Mouse (Mus musculus): Measurements from ENCODE around the gene Gm10260. TPM values are rescaled to one million over a fixed set of nuclear protein-coding genes. Genes with fewer than 3 reads are reported as not detected.

Gm10260 gene
- polyA plus RNA-seq, 1 experiment = 9.3 TPM

DNA sequence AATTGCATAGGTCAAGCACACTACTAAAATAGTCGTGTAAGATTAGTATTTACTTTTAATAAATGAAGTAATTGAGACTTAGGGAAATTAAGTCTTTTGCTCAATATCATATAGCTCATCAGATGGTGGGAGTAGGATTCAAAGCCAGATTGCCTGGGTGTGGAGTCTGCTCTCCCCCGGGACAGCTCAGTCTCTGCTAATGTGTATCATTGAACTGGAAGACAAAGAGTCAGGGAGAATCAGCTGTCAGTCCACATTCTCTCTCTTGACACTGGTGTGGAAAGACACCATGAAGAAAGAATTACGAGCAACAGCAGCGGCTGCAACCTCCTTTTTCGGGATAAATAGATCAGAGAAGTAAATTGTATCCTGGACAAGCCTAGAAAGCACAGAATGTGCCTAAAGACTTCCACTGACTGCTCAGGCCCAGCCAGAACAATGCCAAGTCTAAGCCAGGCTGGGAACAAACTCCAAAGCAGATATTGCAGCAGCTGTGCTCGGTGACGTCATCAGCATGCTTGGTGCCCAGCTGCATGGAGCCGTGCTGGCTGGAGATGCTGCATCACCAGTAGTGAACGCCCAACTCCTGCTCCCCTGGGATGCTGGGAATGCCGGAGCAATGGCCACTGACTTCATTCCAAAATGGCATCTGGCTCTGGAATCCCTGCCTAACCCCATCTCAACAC is 14.5 kb upstream of the Gm10260 start:
- no peak for TF ChIP-seq CTCF (IDR thresholded peaks at IDR 0.05; ENCODE audit: borderline replicate concordance, insufficient read depth, low read length)
- TF ChIP-seq POLR2A (IDR thresholded peaks at IDR 0.05; ENCODE audit: low read depth, low read length) = no peak
- Histone ChIP-seq H3K4me1 (ENCODE audit: control insufficient read depth, insufficient read depth, low read length) (no peaks in the 10 kb centered on the region; the same call in 1 of the 2 replicates), H3K27ac (ENCODE audit: insufficient read depth, low read length) (no peak overlapping the region), H3K4me3 (ENCODE audit: insufficient read depth, low read length) (no peak overlapping the region)

DNA sequence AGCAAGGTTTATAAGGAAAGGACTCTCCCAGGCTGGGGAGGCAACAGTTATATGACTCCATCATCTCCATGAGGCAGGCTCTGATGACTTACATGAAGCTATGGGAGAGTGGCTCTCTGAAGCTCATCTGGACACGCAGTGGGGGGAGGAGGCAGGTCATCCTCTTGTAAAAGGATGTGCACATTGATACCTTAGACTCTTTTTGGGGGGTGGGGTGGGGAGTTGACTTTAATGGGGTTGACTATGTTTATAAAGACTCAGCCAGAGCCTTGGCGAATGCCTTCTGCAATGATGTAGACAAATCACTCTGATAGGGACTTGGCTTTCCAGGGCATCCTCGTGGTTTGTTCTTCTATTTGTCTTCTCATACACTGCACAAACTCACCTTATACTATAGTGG is 8.8 kb upstream of the Gm10260 start:
- no peak for TF ChIP-seq CTCF (IDR thresholded peaks at IDR 0.05; ENCODE audit: borderline replicate concordance, insufficient read depth, low read length)
- no peak for TF ChIP-seq POLR2A (IDR thresholded peaks at IDR 0.05; ENCODE audit: low read depth, low read length)
- no peak overlapping the region for H3K4me3 ChIP-seq (ENCODE audit: insufficient read depth, low read length)
- H3K27ac ChIP-seq (ENCODE audit: insufficient read depth, low read length) = no peak overlapping the region
- H3K4me1 ChIP-seq (ENCODE audit: control insufficient read depth, insufficient read depth, low read length) = no peaks in the 10 kb centered on the region

DNA sequence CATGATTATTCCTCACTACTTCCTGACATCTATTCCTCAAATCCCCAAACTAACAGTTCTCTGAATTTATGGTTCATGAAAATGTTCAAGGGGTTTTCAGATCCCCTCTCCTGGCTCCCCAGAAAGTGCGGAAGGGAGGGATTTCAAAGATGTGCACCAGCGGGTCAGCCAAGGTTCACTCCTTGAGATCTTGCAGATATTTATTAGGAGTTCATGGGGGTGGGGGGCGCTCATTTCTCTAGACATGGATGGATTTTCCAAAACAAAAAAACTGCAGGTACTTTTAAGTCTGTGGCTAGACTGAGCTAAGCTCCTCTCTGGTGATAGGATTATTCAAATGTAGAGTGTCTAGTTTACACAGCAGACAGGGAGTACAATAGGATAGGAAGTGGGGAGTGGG is 8.4 kb upstream of the Gm10260 start:
- no peak overlapping the region for H3K27ac ChIP-seq (ENCODE audit: insufficient read depth, low read length)
- no peak for TF ChIP-seq POLR2A (IDR thresholded peaks at IDR 0.05; ENCODE audit: low read depth, low read length)
- no peak for TF ChIP-seq CTCF (IDR thresholded peaks at IDR 0.05; ENCODE audit: borderline replicate concordance, insufficient read depth, low read length)
- no peak overlapping the region for H3K4me3 ChIP-seq (ENCODE audit: insufficient read depth, low read length)

DNA sequence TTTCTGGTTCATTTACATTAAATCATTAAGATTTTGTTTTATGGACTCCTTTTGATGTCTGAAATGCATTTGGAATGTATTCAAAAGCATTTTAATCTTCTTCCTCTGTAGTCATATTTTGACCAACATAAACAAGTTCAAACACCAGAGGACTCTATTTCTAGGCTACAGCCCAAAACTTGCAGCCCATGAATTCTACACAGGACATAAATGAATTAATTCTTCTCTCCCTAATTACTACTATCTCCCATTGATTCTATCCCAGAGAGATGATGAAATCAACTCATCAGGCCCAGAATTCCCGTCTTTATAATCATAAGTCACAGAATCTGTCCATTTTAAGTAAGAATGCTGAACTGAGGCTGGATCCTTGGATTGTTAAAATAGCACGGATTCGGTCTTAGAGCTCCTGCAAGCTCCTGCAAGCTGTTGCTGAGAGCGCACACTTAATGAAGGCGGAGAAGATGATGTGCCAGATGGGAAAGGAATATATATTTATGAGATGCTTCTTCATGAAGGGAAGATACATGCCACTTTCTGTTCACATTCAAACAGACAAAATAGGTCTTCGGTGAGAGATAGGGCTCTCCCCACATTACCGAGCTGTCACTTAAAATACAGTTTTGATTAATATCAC is 7.7 kb upstream of the Gm10260 start:
- Histone ChIP-seq H3K27ac (ENCODE audit: insufficient read depth, low read length) (no peak overlapping the region), H3K4me3 (ENCODE audit: insufficient read depth, low read length) (no peak overlapping the region), H3K4me1 (ENCODE audit: control insufficient read depth, insufficient read depth, low read length) (no peaks in the 10 kb centered on the region)
- TF ChIP-seq CTCF (IDR thresholded peaks at IDR 0.05; ENCODE audit: borderline replicate concordance, insufficient read depth, low read length) = no peak
- no peak for TF ChIP-seq POLR2A (IDR thresholded peaks at IDR 0.05; ENCODE audit: low read depth, low read length)

More for the DNA sequence above, 8.4 kb upstream of the Gm10260 start:
- no peaks in the 10 kb centered on the region for H3K4me1 ChIP-seq (ENCODE audit: control insufficient read depth, insufficient read depth, low read length)

DNA sequence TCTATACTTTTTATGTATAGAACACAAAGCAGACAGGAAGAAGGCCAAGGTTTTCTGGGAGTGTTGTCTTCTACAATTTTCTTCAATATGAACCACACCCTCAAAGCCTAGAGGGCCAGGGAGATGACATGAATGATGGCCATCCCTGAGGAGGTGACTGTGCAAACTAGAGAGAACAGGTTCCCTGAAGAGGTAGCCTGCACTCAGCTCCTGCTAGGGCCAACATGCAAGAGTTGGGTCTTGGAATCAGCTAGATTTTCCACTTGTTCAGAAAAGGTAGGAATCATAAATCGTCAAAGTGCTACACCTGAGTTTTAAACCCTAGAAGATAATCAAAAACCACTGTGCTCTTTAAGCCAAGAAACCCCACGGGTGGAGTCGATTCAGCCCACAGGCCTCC is 6.2 kb upstream of the Gm10260 start:
- H3K4me3 ChIP-seq (ENCODE audit: insufficient read depth, low read length) = no peak overlapping the region
- no peak for TF ChIP-seq POLR2A (IDR thresholded peaks at IDR 0.05; ENCODE audit: low read depth, low read length)
- TF ChIP-seq CTCF (IDR thresholded peaks at IDR 0.05; ENCODE audit: borderline replicate concordance, insufficient read depth, low read length) = no peak

DNA sequence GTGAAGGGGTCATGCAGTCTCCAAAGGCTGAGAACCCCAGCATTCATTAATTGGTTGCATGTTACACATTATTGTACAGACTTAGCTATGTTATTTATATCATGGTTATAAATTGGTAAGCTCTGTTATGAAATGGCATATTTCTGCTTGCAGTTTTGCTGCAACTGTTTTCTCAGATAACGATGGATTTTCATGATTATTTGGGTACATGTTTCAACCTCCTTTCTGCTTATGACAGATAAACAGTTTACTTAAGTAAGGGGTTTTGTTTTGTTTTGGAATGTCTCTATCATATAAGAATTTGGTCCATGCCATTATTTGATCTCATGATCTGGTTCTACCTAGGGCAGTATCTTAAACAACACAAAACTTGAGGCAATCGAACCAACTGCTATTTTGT is 5.5 kb upstream of the Gm10260 start:
- no peaks in the 10 kb centered on the region for H3K4me1 ChIP-seq (ENCODE audit: control insufficient read depth, insufficient read depth, low read length)
- H3K4me3 ChIP-seq (ENCODE audit: insufficient read depth, low read length) = no peak overlapping the region
- H3K27ac ChIP-seq (ENCODE audit: insufficient read depth, low read length) = no peak overlapping the region
- TF ChIP-seq CTCF (IDR thresholded peaks at IDR 0.05; ENCODE audit: borderline replicate concordance, insufficient read depth, low read length) (no peak), POLR2A (IDR thresholded peaks at IDR 0.05; ENCODE audit: low read depth, low read length) (no peak)

More for the DNA sequence above, 6.2 kb upstream of the Gm10260 start:
- Histone ChIP-seq H3K27ac (ENCODE audit: insufficient read depth, low read length) (no peak overlapping the region), H3K4me1 (ENCODE audit: control insufficient read depth, insufficient read depth, low read length) (no peaks in the 10 kb centered on the region)

DNA sequence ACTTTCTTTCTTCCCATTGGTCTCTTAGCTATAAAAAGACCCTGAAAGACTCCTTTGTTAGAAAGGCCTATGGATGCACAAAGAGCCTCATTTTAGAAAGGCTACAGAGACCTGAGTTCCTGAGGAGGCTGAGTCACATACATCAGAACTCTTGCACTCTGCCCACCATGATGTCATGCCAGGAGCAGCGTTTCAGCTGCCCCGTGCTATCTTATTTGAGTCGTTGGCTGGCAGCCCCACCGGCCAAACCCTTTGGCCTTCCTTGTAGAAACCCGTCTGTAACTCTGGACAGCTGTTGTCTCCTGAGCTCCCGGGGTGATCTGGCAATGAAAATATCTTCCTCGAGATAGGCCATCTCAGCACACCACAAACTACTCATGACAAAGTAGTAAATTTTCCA is 3.6 kb upstream of the Gm10260 start:
- Histone ChIP-seq H3K27ac (ENCODE audit: insufficient read depth, low read length) (no peak overlapping the region), H3K4me3 (ENCODE audit: insufficient read depth, low read length) (no peak overlapping the region)

DNA sequence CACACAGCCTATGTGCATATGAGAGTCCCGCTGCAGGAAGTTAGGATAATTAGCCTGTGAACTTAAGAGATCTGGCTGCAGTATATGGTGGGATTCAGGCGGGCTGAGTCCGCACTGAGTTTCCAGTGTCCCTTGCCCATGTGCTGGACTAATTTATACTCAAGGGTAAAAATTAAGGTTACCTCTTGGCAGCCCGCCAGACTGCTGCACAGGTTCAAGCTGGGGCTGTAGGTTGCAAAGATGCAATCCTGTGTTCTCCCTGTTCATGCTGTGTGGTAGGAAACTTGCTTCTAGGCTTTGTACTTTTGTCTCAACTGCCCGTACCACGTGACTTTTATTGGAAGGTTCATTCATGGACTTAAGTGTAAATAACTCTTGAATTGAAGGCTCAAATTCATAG is 3.0 kb upstream of the Gm10260 start:
- TF ChIP-seq CTCF (IDR thresholded peaks at IDR 0.05; ENCODE audit: borderline replicate concordance, insufficient read depth, low read length) = no peak
- no peak for TF ChIP-seq POLR2A (IDR thresholded peaks at IDR 0.05; ENCODE audit: low read depth, low read length)
- no peak overlapping the region for H3K4me3 ChIP-seq (ENCODE audit: insufficient read depth, low read length)
- no peaks in the 10 kb centered on the region for H3K4me1 ChIP-seq (ENCODE audit: control insufficient read depth, insufficient read depth, low read length)
- H3K27ac ChIP-seq (ENCODE audit: insufficient read depth, low read length) = no peak overlapping the region

More for the DNA sequence above, 3.6 kb upstream of the Gm10260 start:
- TF ChIP-seq POLR2A (IDR thresholded peaks at IDR 0.05; ENCODE audit: low read depth, low read length) (no peak), CTCF (IDR thresholded peaks at IDR 0.05; ENCODE audit: borderline replicate concordance, insufficient read depth, low read length) (no peak)
- H3K4me1 ChIP-seq (ENCODE audit: control insufficient read depth, insufficient read depth, low read length) = no peaks in the 10 kb centered on the region

DNA sequence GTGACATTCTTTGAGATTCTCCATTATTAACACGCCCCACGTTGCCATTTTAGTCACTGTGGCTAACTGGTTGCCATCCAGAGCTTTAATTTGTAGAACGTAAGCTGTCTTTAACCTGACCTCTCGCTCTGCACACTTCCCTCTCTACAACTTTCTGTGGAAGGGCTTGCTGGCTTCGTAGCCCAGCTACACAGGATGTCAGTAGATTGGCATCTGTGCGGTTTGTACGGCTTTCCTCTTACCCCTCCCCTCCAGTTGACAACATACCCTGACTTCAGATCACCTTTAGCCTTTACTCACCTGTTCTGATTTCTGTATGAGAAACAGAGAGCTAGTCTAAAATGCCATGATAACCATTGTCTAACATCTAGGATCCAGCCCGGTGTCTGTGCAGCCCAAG is 1.7 kb upstream of the Gm10260 start:
- TF ChIP-seq CTCF (IDR thresholded peaks at IDR 0.05; ENCODE audit: borderline replicate concordance, insufficient read depth, low read length) = no peak
- TF ChIP-seq POLR2A (IDR thresholded peaks at IDR 0.05; ENCODE audit: low read depth, low read length) = no peak
- no peak overlapping the region for H3K4me3 ChIP-seq (ENCODE audit: insufficient read depth, low read length)
- H3K27ac ChIP-seq (ENCODE audit: insufficient read depth, low read length) = no peak overlapping the region
- no peaks in the 10 kb centered on the region for H3K4me1 ChIP-seq (ENCODE audit: control insufficient read depth, insufficient read depth, low read length)

DNA sequence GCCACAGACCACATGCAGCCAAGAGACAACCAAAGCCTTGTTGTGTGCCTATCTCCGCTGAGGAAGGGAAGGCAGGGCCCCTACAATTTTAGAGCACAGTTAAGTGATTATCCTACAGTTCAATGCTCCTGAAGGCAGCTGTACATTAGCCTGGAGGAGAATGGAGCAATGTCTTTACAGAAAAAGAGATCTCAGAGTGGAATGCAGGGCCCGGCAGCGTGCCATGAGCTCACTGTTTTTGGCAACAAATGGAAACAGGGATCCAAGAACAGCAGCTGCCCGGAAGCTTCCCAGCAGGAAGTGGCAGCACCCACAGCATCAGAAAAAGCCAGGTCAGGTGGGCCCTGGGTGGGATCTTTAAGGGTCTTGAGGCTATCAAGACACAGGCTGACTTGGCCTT is 3.4 kb downstream of the Gm10260 start:
- no peak overlapping the region for H3K4me3 ChIP-seq (ENCODE audit: insufficient read depth, low read length)
- TF ChIP-seq POLR2A (IDR thresholded peaks at IDR 0.05; ENCODE audit: low read depth, low read length) = no peak
- TF ChIP-seq CTCF (IDR thresholded peaks at IDR 0.05; ENCODE audit: borderline replicate concordance, insufficient read depth, low read length) = no peak
- no peak overlapping the region for H3K27ac ChIP-seq (ENCODE audit: insufficient read depth, low read length)
- 0 out of 2 replicates have a peak, but pooled peaks cover 3% of the 10 kb centered on the region for H3K4me1 ChIP-seq (ENCODE audit: control insufficient read depth, insufficient read depth, low read length)

Measured in embryonic fibroblast, embryonic 13.5 days (primary cell).